Mouse (Mus musculus) heart, adult 2 months (tissue): Measurements from ENCODE around the gene Cdk5r1. TPM values are rescaled to one million over a fixed set of nuclear protein-coding genes. Genes with fewer than 3 reads are reported as not detected.

Source experiments
- DNase-seq, 2 experiments: peaks; one replicate each; pipeline ENCODE4 v3.0.0; 2021
- H3K27ac ChIP-seq: fragments of 200-600 bp; 2 replicates; pipeline ENCODE4 v1.8.1; 2022
- H3K27me3 ChIP-seq: fragments of 200-500 bp; 2 replicates; pipeline ENCODE4 v1.6.1; 2012; ENCODE audit warnings: mild to moderate bottlenecking, low read length, inconsistent platforms, mixed read lengths; ENCODE audit not compliant: control insufficient read depth, insufficient read depth
- H3K36me3 ChIP-seq: fragments of 200-500 bp; 2 replicates; pipeline ENCODE4 v1.6.1; 2012; ENCODE audit warnings: low read length, inconsistent platforms; ENCODE audit not compliant: control insufficient read depth, insufficient read depth
- H3K4me1 ChIP-seq: fragments of 200-500 bp; 2 replicates; pipeline ENCODE4 v1.6.1; 2011; ENCODE audit warnings: low read length; ENCODE audit not compliant: control insufficient read depth, insufficient read depth
- H3K4me3 ChIP-seq: fragments of 200-600 bp; 2 replicates; pipeline ENCODE4 v1.8.1; 2022
- H3K79me2 ChIP-seq: fragments of 200-500 bp; replicated peaks from 2 replicates; pipeline ENCODE4 v1.6.1; 2012; ENCODE audit warnings: mild to moderate bottlenecking, inconsistent platforms, low read length, moderate library complexity, mixed read lengths; ENCODE audit not compliant: control insufficient read depth, insufficient read depth
- H3K9ac ChIP-seq: fragments of 200-500 bp; 2 replicates; pipeline ENCODE4 v1.6.1; 2012; ENCODE audit warnings: low read depth, mild to moderate bottlenecking, control low read depth, inconsistent platforms, low read length, mixed read lengths
- CTCF ChIP-seq: fragments of 200-600 bp; IDR thresholded peaks from 2 replicates; pipeline ENCODE4 v1.8.1; 2022; ENCODE audit warnings: antibody characterized with exemption, mild to moderate bottlenecking, moderate library complexity
- EP300 ChIP-seq: fragments of 200-500 bp; IDR thresholded peaks from 2 replicates; pipeline ENCODE4 v1.6.1; 2011; ENCODE audit warnings: low read depth, low read length, control low read depth; ENCODE audit not compliant: insufficient read depth
- POLR2A ChIP-seq: fragments of 200-500 bp; IDR thresholded peaks from 2 replicates; pipeline ENCODE4 v1.6.1; 2011; ENCODE audit warnings: mild to moderate bottlenecking, low read depth, low read length, control low read depth; ENCODE audit not compliant: insufficient read depth
- WGBS: fragments of 180-500 bp; shearing (Covaris S2); methylation state at CpG from one replicate; pipeline ENCODE4 v1.1.7; 2018; 5-methylcytosine and 5-hydroxymethylcytosine counted together
- intact Hi-C: fragments of 180-260 bp; cut with DNase I; formaldehyde crosslinking; loops from one replicate; pipeline ENCODE4 v1.15.1; 2025
- polyA plus RNA-seq: library from polyadenylated mRNA; depleted of rRNA; stranded (reverse); fragments of >200 nt; gene quantifications from 2 replicates; pipeline ENCODE4 v1.2.3, GENCODE M21; 2012
- total RNA-seq, 2 experiments: library from RNA; stranded (reverse); gene quantifications; 2 replicates each; pipeline ENCODE4 v1.2.3; 2021

Gene Cdk5r1
- total and polyA plus RNA-seq, 3 experiments: 0.61 to 2.3 (median 0.84) TPM

GRCm38 (mm10) chr11:80499550-80499952 is 22.7 kb downstream of the Cdk5r1 start:
- no peak overlapping the region for H3K9ac ChIP-seq
- peak overlapping the region; percentile 59 for H3K27ac ChIP-seq
- DNase-seq: no peak
- TF ChIP-seq POLR2A (no peak), CTCF (no peak), EP300 (no peak)
- intact Hi-C loops: no loop called here
- no peaks in the 10 kb centered on the region for H3K79me2 ChIP-seq
- H3K4me1 ChIP-seq: peaks cover 8% of the 10 kb centered on the region
- H3K4me3 ChIP-seq: no peak overlapping the region
- H3K36me3 ChIP-seq: no peaks in the 10 kb centered on the region
- no peaks in the 10 kb centered on the region for H3K27me3 ChIP-seq
- WGBS: 66% methylated on average over 4 of the region's 4 CpGs

- Histone ChIP-seq H3K27ac (no peak overlapping the region), H3K27me3 (no peaks in the 10 kb centered on the region), H3K4me3 (no peak overlapping the region), H3K36me3 (no peaks in the 10 kb centered on the region), H3K4me1 (peaks cover 6% of the 10 kb centered on the region; the same call in 1 of the 2 replicates), H3K9ac (no peak overlapping the region), H3K79me2 (no peaks in the 10 kb centered on the region)
- no peak for DNase-seq
- 94% methylated on average over 6 of the region's 6 CpGs for WGBS
- intact Hi-C loops: no loop called here
- TF ChIP-seq EP300 (no peak), CTCF (no peak), POLR2A (no peak)
Measured at GRCm38 (mm10) chr11:80503281-80503680, 26.5 kb downstream of the Cdk5r1 start.

- Histone ChIP-seq H3K79me2 (no peaks in the 10 kb centered on the region), H3K27ac (no peak overlapping the region), H3K36me3 (no peaks in the 10 kb centered on the region), H3K4me1 (peaks cover 4% of the 10 kb centered on the region; the same call in 1 of the 2 replicates), H3K4me3 (no peak overlapping the region), H3K27me3 (no peaks in the 10 kb centered on the region), H3K9ac (no peak overlapping the region)
- no peak for DNase-seq
- intact Hi-C loops: no loop called here
- TF ChIP-seq CTCF (no peak), EP300 (no peak), POLR2A (no peak)
- 81% methylated on average over 13 of the region's 13 CpGs for WGBS
Measured at GRCm38 (mm10) chr11:80503726-80504452, 27.1 kb downstream of the Cdk5r1 start.

GRCm38 (mm10) chr11:80504519-80505385 is 27.9 kb downstream of the Cdk5r1 start:
- 44% methylated on average over 6 of the region's 6 CpGs for WGBS
- H3K36me3 ChIP-seq: no peaks in the 10 kb centered on the region
- no peaks in the 10 kb centered on the region for H3K27me3 ChIP-seq
- H3K4me1 ChIP-seq: no peaks in the 10 kb centered on the region; the same call in 1 of the 2 replicates
- no peak for DNase-seq
- no peak overlapping the region for H3K9ac ChIP-seq
- TF ChIP-seq POLR2A (no peak), EP300 (no peak), CTCF (no peak)
- no peak overlapping the region for H3K27ac ChIP-seq
- no peak overlapping the region for H3K4me3 ChIP-seq
- intact Hi-C loops: no loop called here
- H3K79me2 ChIP-seq: no peaks in the 10 kb centered on the region

GRCm38 (mm10) chr11:80505581-80505980 is 28.8 kb downstream of the Cdk5r1 start:
- intact Hi-C loops: no loop called here
- no peak for TF ChIP-seq CTCF
- TF ChIP-seq POLR2A: no peak
- no peak for TF ChIP-seq EP300
- H3K9ac ChIP-seq: no peak overlapping the region
- no peak for DNase-seq
- no peaks in the 10 kb centered on the region for H3K79me2 ChIP-seq
- H3K36me3 ChIP-seq: no peaks in the 10 kb centered on the region
- H3K27ac ChIP-seq: no peak overlapping the region
- no peaks in the 10 kb centered on the region for H3K27me3 ChIP-seq
- H3K4me3 ChIP-seq: no peak overlapping the region
- WGBS: 51% methylated on average over 3 of the region's 3 CpGs
- no peaks in the 10 kb centered on the region for H3K4me1 ChIP-seq

- no peaks in the 10 kb centered on the region for H3K4me1 ChIP-seq
- no peaks in the 10 kb centered on the region for H3K36me3 ChIP-seq
- no peak for DNase-seq
- H3K9ac ChIP-seq: no peak overlapping the region
- H3K27ac ChIP-seq: no peak overlapping the region
- intact Hi-C loops: no loop called here
- no peaks in the 10 kb centered on the region for H3K79me2 ChIP-seq
- no peaks in the 10 kb centered on the region for H3K27me3 ChIP-seq
- no peak overlapping the region for H3K4me3 ChIP-seq
- TF ChIP-seq EP300 (no peak), CTCF (no peak), POLR2A (no peak)
Measured at GRCm38 (mm10) chr11:80506483-80506882, 29.7 kb downstream of the Cdk5r1 start.
